Mouse (Mus musculus) G1E-ER4 (cell line): ENCODE measurements around the gene Ndst4. TPM values are rescaled to one million over a fixed set of nuclear protein-coding genes. Genes with fewer than 3 reads are reported as not detected.

Source experiments
- GATA1 ChIP-seq: IDR thresholded peaks from one replicate; pipeline ENCODE4 v1.8.0; 2012; ENCODE audit warnings: low read length, inconsistent platforms
- polyA plus RNA-seq: library from polyadenylated mRNA; stranded (reverse); fragments of >175 nt; gene quantifications from 2 replicates; pipeline ENCODE4 v1.2.3, GENCODE M21; 2012

The Ndst4 gene
- polyA plus RNA-seq, result not detected in 2 replicates

- no peak for TF ChIP-seq GATA1
Observed at GRCm38 (mm10) chr3:125403601-125404396, at the start of gene Ndst4. TSS of gene Ndst4 (plus strand) at chr3:125404076.

DNA sequence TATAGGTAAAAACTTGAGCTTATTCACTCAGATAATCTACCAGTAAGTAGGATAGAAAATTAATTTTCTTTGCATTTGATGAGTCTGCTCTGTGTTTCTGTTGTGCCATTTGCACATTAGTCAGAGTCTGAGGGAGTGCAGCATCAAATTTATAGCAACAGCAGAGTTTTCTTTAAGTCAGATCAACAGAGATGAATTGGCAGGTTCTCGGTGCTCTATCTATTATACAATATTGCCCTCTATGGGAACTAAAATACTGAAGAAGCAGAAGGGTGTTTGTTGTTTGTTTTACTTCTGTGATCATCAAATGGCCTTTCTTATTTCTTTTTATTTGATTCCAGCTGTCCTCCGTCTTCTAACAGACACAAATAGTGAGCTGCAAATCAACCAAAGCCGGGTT lies 6.4 kb upstream of the Ndst4 start:
- no peak for TF ChIP-seq GATA1

DNA sequence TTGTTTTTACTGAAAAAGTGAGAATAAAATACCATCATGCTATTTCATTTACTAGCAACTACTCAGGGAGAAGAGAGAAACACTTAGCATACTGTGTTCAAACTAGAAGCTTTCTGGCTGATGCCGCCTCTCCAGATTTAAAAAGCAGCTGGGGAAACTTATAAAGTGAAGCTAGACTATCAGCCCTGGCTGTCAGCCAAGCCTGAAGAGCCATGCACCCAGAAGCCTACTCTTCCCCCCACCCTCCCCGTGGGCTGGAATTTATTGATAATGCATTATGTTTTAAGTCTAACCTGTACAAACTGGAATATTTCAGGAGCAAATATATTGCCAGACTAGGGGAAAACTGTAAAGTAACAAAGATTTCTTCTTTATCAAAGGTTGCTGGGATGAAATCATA lies 2.6 kb downstream of the Ndst4 start:
- no peak for TF ChIP-seq GATA1

GRCm38 (mm10) chr3:125406991-125407390 lies 3.1 kb downstream of the Ndst4 start:
- TF ChIP-seq GATA1, result no peak

GRCm38 (mm10) chr3:125466894-125467652 lies 63.2 kb downstream of the Ndst4 start:
- no peak for TF ChIP-seq GATA1

DNA sequence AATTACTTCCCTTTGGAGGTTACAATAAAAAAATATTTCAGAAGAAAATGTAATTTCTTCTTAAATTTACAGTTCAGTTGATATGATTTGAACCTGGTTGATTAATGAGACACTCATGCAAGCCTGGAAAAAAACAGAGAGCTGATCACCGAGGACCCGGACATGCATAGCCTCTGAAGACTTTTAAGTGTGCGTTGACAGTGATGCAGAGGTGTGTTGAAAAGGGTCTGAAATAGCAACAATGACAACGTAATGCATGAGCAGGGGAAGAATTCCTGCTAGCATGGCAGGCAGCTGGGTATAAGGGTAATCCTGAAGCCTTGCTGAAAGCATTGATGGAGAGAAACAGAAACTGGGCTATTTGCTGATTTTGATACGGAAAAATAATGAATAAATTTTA lies 106.2 kb downstream of the Ndst4 start:
- TF ChIP-seq GATA1, result no peak

DNA sequence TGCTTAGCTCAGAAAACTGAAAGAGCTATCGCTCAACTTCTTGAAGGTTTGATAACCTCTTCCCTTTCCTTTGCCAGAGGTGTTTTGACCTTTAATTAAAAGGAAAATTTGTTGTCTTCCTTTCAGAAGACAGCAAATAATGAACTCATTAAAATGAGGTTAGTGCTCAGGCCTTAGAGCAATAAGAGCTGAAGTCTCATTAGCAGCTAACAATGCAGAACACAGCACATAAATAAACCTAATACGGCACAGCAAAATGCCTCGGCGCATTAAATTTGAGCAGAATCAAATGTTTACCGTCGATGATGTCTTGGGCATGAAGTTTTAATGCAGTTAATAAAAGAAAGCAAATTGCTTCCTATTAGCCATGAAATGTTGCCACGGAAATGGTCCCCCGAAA lies 129.5 kb downstream of the Ndst4 start:
- TF ChIP-seq GATA1, result no peak

DNA sequence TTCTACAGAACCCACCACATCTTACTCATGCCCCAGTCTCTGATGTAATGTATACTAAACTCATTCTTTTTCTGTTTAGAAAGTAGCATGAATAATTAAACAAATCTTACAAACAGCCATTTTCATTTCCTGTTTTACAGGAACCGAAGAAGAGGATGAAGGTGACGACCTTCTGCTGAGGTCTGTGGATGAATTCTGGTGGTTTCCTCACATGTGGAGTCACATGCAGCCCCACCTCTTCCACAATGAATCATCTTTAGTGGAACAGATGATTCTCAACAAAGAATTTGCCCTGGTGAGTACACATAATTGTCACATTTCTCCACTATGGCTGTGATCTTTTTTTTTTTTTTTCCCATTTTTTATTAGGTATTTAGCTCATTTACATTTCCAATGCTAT lies 166.7 kb downstream of the Ndst4 start:
- no peak for TF ChIP-seq GATA1

DNA sequence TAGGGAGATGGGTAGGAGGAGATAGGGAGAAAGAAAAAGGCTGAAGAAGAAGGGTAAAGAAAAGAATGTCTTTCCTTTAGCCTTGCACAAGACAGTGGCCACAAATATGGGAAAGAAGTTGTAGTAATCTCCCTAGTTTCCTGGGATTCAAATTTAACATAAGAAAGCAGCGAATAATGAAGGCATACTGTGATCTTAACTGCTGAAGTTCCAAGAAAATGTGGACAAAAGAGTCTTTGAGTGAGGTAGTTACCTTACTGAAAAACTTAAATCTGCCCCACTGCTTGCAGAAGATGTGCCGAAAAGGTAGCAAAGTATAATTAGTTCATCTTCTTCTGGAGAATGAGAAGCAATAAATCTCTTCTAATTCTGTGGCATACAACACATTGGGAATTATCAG lies 228.4 kb downstream of the Ndst4 start:
- TF ChIP-seq GATA1, result no peak

GRCm38 (mm10) chr3:125655009-125655635 lies 251.2 kb downstream of the Ndst4 start:
- peak; percentile 25 for TF ChIP-seq GATA1

DNA sequence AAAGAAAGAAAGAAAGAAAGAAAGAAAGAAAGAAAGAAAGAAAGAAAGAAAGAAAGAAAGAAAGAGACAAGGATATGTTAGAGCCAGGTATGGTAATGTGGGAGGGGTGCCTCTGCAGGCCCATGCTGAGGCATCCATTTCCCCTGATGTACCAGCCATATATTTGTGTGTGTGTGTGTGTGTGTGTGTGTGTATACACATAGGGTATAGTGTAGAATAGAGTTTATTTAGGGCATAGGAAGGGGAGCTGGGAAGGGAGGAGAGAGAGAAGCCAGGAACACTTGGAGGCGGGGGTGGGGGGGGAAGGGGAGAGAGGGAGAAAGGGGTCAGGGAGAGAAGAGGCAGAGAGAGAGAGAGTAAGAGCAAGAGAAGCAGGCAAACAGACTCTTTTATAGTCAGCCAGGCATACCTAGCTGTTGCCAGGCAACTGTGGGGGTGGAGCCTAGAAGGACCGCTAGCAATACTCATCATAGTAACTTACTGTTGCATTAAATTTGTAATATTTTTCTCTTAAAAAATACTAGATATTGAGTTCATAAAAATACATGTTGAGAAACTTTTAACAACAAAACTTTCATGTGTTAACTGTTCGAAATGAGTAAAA lies 256.3 kb downstream of the Ndst4 start:
- no peak for TF ChIP-seq GATA1

- no peak for TF ChIP-seq GATA1
Observed at GRCm38 (mm10) chr3:125660884-125661532, 257.1 kb downstream of the Ndst4 start.

DNA sequence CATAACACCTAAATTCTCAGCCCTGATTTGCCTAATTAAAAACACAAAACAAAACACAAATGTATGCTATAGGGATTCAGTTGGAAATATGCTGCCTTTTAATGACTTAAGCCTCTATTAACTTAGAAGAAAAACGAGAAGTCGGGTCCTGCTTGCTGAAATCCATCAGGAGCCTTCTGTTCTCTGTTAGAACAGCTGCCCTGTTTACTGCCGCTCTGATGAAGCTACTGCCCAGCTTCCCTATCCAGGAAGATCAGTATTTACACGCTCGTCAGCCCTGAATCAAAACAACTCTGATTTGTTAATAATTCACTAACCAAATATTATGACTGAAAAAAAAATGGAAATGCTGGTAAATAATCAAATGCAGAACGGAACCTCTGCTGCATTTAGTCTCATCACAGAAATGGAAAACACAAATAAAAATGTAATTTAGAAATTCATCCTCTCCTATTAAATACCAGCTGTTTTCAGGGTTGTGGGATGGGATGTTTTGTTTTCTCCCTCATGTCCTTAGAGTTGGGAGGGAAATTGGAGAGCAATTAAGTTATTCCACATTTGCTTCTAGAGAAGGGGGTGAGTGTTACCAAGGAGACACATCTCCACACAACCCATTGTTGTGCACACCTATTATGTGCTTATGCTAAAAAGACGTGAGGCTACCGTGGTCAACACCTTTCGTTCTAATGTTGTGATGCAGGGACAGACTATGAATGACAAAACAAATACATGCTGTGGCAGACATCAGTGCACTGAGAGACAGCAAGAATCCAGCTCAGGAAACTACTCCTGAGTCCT lies 270.3 kb downstream of the Ndst4 start:
- TF ChIP-seq GATA1, result no peak

GRCm38 (mm10) chr3:125675211-125675896 lies 271.5 kb downstream of the Ndst4 start:
- peak; percentile 46 for TF ChIP-seq GATA1
